Mouse (Mus musculus) heart, embryonic 14.5 days (tissue): Measurements from ENCODE around the gene Prkcb. TPM values are rescaled to one million over a fixed set of nuclear protein-coding genes. Genes with fewer than 3 reads are reported as not detected.

Experiments
- ATAC-seq: fragments of 200-750 bp; cut with Nextera tagmentation; 2 replicates; pipeline ENCODE4 v1.8.0; 2017; ENCODE audit warnings: low read depth, moderate TSS enrichment; ENCODE audit not compliant: insufficient number of reproducible peaks, insufficient read depth, low FRiP score
- H3K27ac ChIP-seq, 2 experiments: fragments of 200-500 bp in 1 of 2; fragments of 300-500 bp in 1 of 2; sonication (generic) in 1 of 2; replicated peaks in 1 of 2; 2 replicates each; pipeline ENCODE4 v1.5.1; 2012 to 2014; ENCODE audit warnings: low read depth in 2 of 2, low read length in 2 of 2, control low read depth in 1 of 2, mild to moderate bottlenecking in 1 of 2, mixed read lengths in 1 of 2; ENCODE audit not compliant: control insufficient read depth in 1 of 2, insufficient read depth in 1 of 2
- H3K27me3 ChIP-seq: fragments of 300-500 bp; sonication (generic); 2 replicates; pipeline ENCODE4 v1.6.1; 2014; ENCODE audit warnings: mild to moderate bottlenecking, low read length, control low read depth; ENCODE audit not compliant: control insufficient read depth, insufficient read depth
- H3K36me3 ChIP-seq: fragments of 300-500 bp; sonication (generic); 2 replicates; pipeline ENCODE4 v1.6.1; 2014; ENCODE audit warnings: mild to moderate bottlenecking, control low read depth, low read length, mixed read lengths; ENCODE audit not compliant: control insufficient read depth, insufficient read depth
- H3K4me1 ChIP-seq, 2 experiments: fragments of 200-500 bp in 1 of 2; fragments of 300-500 bp in 1 of 2; sonication (generic) in 1 of 2; 2 replicates each; pipeline ENCODE4 v1.6.1; 2012 to 2014; ENCODE audit warnings: low read length in 2 of 2, control low read depth in 1 of 2, mixed read lengths in 1 of 2; ENCODE audit not compliant: control insufficient read depth in 2 of 2, insufficient read depth in 2 of 2
- H3K4me2 ChIP-seq: fragments of 300-500 bp; sonication (generic); 2 replicates; pipeline ENCODE4 v1.6.1; 2014; ENCODE audit warnings: mild to moderate bottlenecking, low read length
- H3K4me3 ChIP-seq, 2 experiments: fragments of 200-500 bp in 1 of 2; fragments of 300-500 bp in 1 of 2; sonication (generic) in 1 of 2; 2 replicates each; pipeline ENCODE4 v1.5.1; 2012 to 2014; ENCODE audit warnings: low read length in 2 of 2, mild to moderate bottlenecking in 2 of 2, control low read depth in 1 of 2, low read depth in 1 of 2, moderate library complexity in 1 of 2; ENCODE audit not compliant: control insufficient read depth in 1 of 2, insufficient read depth in 1 of 2
- H3K9ac ChIP-seq: fragments of 300-500 bp; sonication (generic); 2 replicates; pipeline ENCODE4 v1.6.1; 2014; ENCODE audit warnings: mild to moderate bottlenecking, low read length
- H3K9me3 ChIP-seq: fragments of 300-500 bp; sonication (generic); 2 replicates; pipeline ENCODE4 v1.6.1; 2016; ENCODE audit warnings: low read length, control low read depth; ENCODE audit not compliant: control insufficient read depth
- WGBS: fragments of 180-500 bp; shearing (Covaris S2); extraction: QIAGEN DNeasy Blood & Tissue Kit; methylation state at CpG from one replicate; pipeline ENCODE4 v1.1.7; 2014; 5-methylcytosine and 5-hydroxymethylcytosine counted together
- polyA plus RNA-seq: library from polyadenylated mRNA; unstranded; fragments of >200 nt; fragmentation: Nextera tagmentation; extraction: Ambion mirVana; gene quantifications from 2 replicates; pipeline ENCODE4 v1.2.1, GENCODE M21; 2014

The Prkcb gene
- polyA plus RNA-seq, 1 experiment from 2014 or later: 6.7 TPM

GRCm38 (mm10) chr7:122434941-122435340, 146.4 kb downstream of the Prkcb start:
- Histone ChIP-seq H3K27ac (no peak overlapping the region), H3K4me3 (no peak overlapping the region), H3K9ac (no peak overlapping the region), H3K4me2 (no peak overlapping the region), H3K9me3 (no peaks in the 10 kb centered on the region), H3K36me3 (no peaks in the 10 kb centered on the region), H3K4me1 (peaks cover 3 to 11% of the 10 kb centered on the region in 2 experiments; a peak in 3 of 4 replicates), H3K27me3 (no peaks in the 10 kb centered on the region)
- ATAC-seq: no peak
- 65% methylated on average over 4 of the region's 4 CpGs for WGBS

- Histone ChIP-seq H3K4me1 (peaks cover 3 to 11% of the 10 kb centered on the region in 2 experiments; a peak in 3 of 4 replicates), H3K9me3 (no peaks in the 10 kb centered on the region), H3K27ac (no peak overlapping the region), H3K36me3 (no peaks in the 10 kb centered on the region), H3K4me3 (no peak overlapping the region), H3K4me2 (no peak overlapping the region), H3K9ac (no peak overlapping the region), H3K27me3 (no peaks in the 10 kb centered on the region)
- 82% methylated on average over 7 of the region's 7 CpGs for whole genome bisulfite sequencing
- ATAC-seq: no peak
These were observed 147.0 kb downstream of the Prkcb start for GRCm38 (mm10) chr7:122435561-122435960.

- H3K4me1 ChIP-seq: peaks cover 3 to 11% of the 10 kb centered on the region in 2 experiments; a peak in 3 of 4 replicates
- WGBS: 94% methylated on average over 1 of the region's 1 CpGs
- no peak overlapping the region for H3K27ac ChIP-seq
- no peak overlapping the region for H3K4me2 ChIP-seq
- no peak overlapping the region for H3K9ac ChIP-seq
- no peaks in the 10 kb centered on the region for H3K27me3 ChIP-seq
- ATAC-seq: no peak
- H3K4me3 ChIP-seq: no peak overlapping the region
- no peaks in the 10 kb centered on the region for H3K9me3 ChIP-seq
- H3K36me3 ChIP-seq: no peaks in the 10 kb centered on the region
These were observed 148.8 kb downstream of the Prkcb start for GRCm38 (mm10) chr7:122437390-122437789.

- no peak overlapping the region for H3K4me3 ChIP-seq
- H3K36me3 ChIP-seq: no peaks in the 10 kb centered on the region
- H3K27ac ChIP-seq: no peak overlapping the region
- WGBS: 62% methylated on average over 6 of the region's 6 CpGs
- no peaks in the 10 kb centered on the region for H3K4me1 ChIP-seq
- no peak overlapping the region for H3K9ac ChIP-seq
- no peaks in the 10 kb centered on the region for H3K27me3 ChIP-seq
- H3K9me3 ChIP-seq: no peaks in the 10 kb centered on the region
- no peak for ATAC-seq
- H3K4me2 ChIP-seq: no peak overlapping the region
These were observed 156.5 kb downstream of the Prkcb start for GRCm38 (mm10) chr7:122445056-122445455.

GRCm38 (mm10) chr7:122452671-122453070, 164.1 kb downstream of the Prkcb start:
- ATAC-seq: no peak
- no peak overlapping the region for H3K27ac ChIP-seq
- no peak overlapping the region for H3K9ac ChIP-seq
- H3K36me3 ChIP-seq: no peaks in the 10 kb centered on the region
- no peaks in the 10 kb centered on the region for H3K27me3 ChIP-seq
- 72% methylated on average over 8 of the region's 8 CpGs for WGBS
- no peak overlapping the region for H3K4me2 ChIP-seq
- no peak overlapping the region for H3K4me3 ChIP-seq
- no peaks in the 10 kb centered on the region for H3K9me3 ChIP-seq
- no peaks in the 10 kb centered on the region for H3K4me1 ChIP-seq

- ATAC-seq: no peak
These were observed 170.8 kb downstream of the Prkcb start for GRCm38 (mm10) chr7:122459203-122459965.

GRCm38 (mm10) chr7:122460020-122460419, 171.5 kb downstream of the Prkcb start:
- H3K9ac ChIP-seq: no peak overlapping the region
- no peaks in the 10 kb centered on the region for H3K27me3 ChIP-seq
- H3K36me3 ChIP-seq: no peaks in the 10 kb centered on the region
- H3K4me1 ChIP-seq: no peaks in the 10 kb centered on the region
- ATAC-seq: no peak
- H3K27ac ChIP-seq: no peak overlapping the region
- WGBS: 46% methylated on average over 2 of the region's 2 CpGs
- H3K9me3 ChIP-seq: no peaks in the 10 kb centered on the region
- H3K4me3 ChIP-seq: no peak overlapping the region
- H3K4me2 ChIP-seq: no peak overlapping the region

More at GRCm38 (mm10) chr7:122459203-122459965, 170.8 kb downstream of the Prkcb start:
- H3K9me3 ChIP-seq: no peaks in the 10 kb centered on the region
- H3K4me1 ChIP-seq: no peaks in the 10 kb centered on the region
- H3K4me2 ChIP-seq: no peak overlapping the region
- H3K4me3 ChIP-seq: no peak overlapping the region
- H3K27me3 ChIP-seq: no peaks in the 10 kb centered on the region
- WGBS: 60% methylated on average over 9 of the region's 9 CpGs
- H3K27ac ChIP-seq: no peak overlapping the region
- no peak overlapping the region for H3K9ac ChIP-seq
- no peaks in the 10 kb centered on the region for H3K36me3 ChIP-seq
